Mouse (Mus musculus) embryonic stem cell, embryonic (primary cell): ENCODE measurements around the gene Fam71a.

ENCODE experiments used
- CTCF ChIA-PET, 4 experiments: fragments of 300-600 bp in 2 of 4; fragments of 350-600 bp in 2 of 4; sonication (Branson Sonifier 250); formaldehyde crosslinking; loops; one replicate each; lab custom pipeline; 2022; ENCODE audit warnings: inconsistent platforms in 2 of 4; lab: Charles Lee
- POLR2A ChIA-PET, 4 experiments: fragments of 300-600 bp in 2 of 4; fragments of 350-600 bp in 2 of 4; sonication (Branson Sonifier 250); formaldehyde crosslinking; loops; one replicate each; lab custom pipeline; 2022; ENCODE audit warnings: antibody characterized with exemption in 4 of 4, inconsistent platforms in 1 of 4; lab: Charles Lee

Gene Fam71a

GRCm38 (mm10) chr1:191164717-191165116, at the start of gene Fam71a:
TSS of gene Fam71a (minus strand) at chr1:191164817.
- ChIA-PET POLR2A (no interaction called here), CTCF (no interaction called here)

- ChIA-PET CTCF (no interaction called here), POLR2A (no interaction called here)
These were observed 46.5 kb upstream of the Fam71a start for GRCm38 (mm10) chr1:191211096-191211495.

GRCm38 (mm10) chr1:191205791-191206190, 41.2 kb upstream of the Fam71a start:
- CTCF ChIA-PET, result interaction anchor here in 3 of 4 experiments (0.9 to 1.8 kb wide), 8 partner anchors 10 to 370 kb away, joined by 3 to 5 read pairs (median 3); partner anchors contain the start of genes Dtl (in 1 of the 3) and Ints7 (in 1 of the 3)
- POLR2A ChIA-PET, result interaction anchor here in 3 of 4 experiments (0.6 to 1.8 kb wide), 6 partner anchors 16 to 180 kb away, joined by 4 to 5 read pairs (median 5); partner anchors contain the start of gene Flvcr1 (in 1 of the 3)

- CTCF ChIA-PET, result interaction anchor here in 3 of 4 experiments (0.7 to 1.8 kb wide), 6 partner anchors 11 to 1252 kb away, joined by 3 to 5 read pairs (median 3); no protein-coding TSS in a partner anchor
- POLR2A ChIA-PET, result interaction anchor here (0.8 to 1.8 kb wide), 10 partner anchors 8 to 179 kb away, joined by 3 to 5 read pairs (median 4); partner anchors contain the start of gene Flvcr1 (in 1 of the 4)
These were observed 40.3 kb upstream of the Fam71a start for GRCm38 (mm10) chr1:191204876-191205275.

- CTCF ChIA-PET, result no interaction called here
- POLR2A ChIA-PET, result interaction anchor here in 1 of 4 experiments (1.1 kb wide), 1 partner anchor 15 kb away, joined by 3 read pairs; the partner anchor contains the start of gene Atf3
These were observed 38.9 kb upstream of the Fam71a start for GRCm38 (mm10) chr1:191203496-191203895.

GRCm38 (mm10) chr1:191202208-191202952, 37.8 kb upstream of the Fam71a start:
- ChIA-PET CTCF (no interaction called here), POLR2A (interaction anchor here in 1 of 4 experiments (1.1 kb wide), 1 partner anchor 16 kb away, joined by 3 read pairs; the partner anchor contains the start of gene Atf3)

GRCm38 (mm10) chr1:191200816-191201602, 36.4 kb upstream of the Fam71a start:
- POLR2A ChIA-PET, result interaction anchor here in 1 of 4 experiments (0.8 to 1.6 kb wide), 3 partner anchors 10 to 175 kb away, joined by 3 to 6 read pairs (median 3); partner anchors contain the start of gene Flvcr1

GRCm38 (mm10) chr1:191197916-191198315, 33.3 kb upstream of the Fam71a start:
- ChIA-PET POLR2A (interaction anchor here in 3 of 4 experiments (0.7 to 2.7 kb wide), 3 partner anchors 15 to 26 kb away, joined by 3 to 7 read pairs (median 3); no protein-coding TSS in a partner anchor), CTCF (interaction anchor here in 2 of 4 experiments (0.7 kb wide), 2 partner anchors 26 to 76 kb away, joined by 4 to 8 read pairs; no protein-coding TSS in a partner anchor)

More at GRCm38 (mm10) chr1:191200816-191201602, 36.4 kb upstream of the Fam71a start:
- CTCF ChIA-PET, result interaction anchor here in 1 of 4 experiments (0.6 kb wide), 1 partner anchor 139 kb away, joined by 6 read pairs; no protein-coding TSS in a partner anchor

GRCm38 (mm10) chr1:191196016-191196415, 31.4 kb upstream of the Fam71a start:
- ChIA-PET CTCF (interaction anchor here in 1 of 4 experiments (0.6 kb wide), 1 partner anchor 274 kb away, joined by 3 read pairs; no protein-coding TSS in a partner anchor), POLR2A (interaction anchor here in 2 of 4 experiments (1.0 to 2.7 kb wide), 4 partner anchors 9 to 14 kb away, joined by 3 to 7 read pairs (median 4); no protein-coding TSS in a partner anchor)

- ChIA-PET POLR2A (interaction anchor here in 3 of 4 experiments (0.6 to 3.0 kb wide), 10 partner anchors 8 to 204 kb away, joined by 3 to 12 read pairs (median 3); partner anchors contain the start of gene Flvcr1 (in 1 of the 3)), CTCF (interaction anchor here in 3 of 4 experiments (0.6 to 1.5 kb wide), 6 partner anchors 11 to 257 kb away, joined by 3 to 5 read pairs (median 4); partner anchors contain the start of gene Spata45 (in 1 of the 3))
These were observed 29.2 kb upstream of the Fam71a start for GRCm38 (mm10) chr1:191193657-191194424.

GRCm38 (mm10) chr1:191192751-191193150, 28.1 kb upstream of the Fam71a start:
- POLR2A ChIA-PET, result interaction anchor here in 3 of 4 experiments (1.0 to 3.0 kb wide), 3 partner anchors 9 to 10 kb away, joined by 3 to 12 read pairs (median 6); no protein-coding TSS in a partner anchor
- CTCF ChIA-PET, result no interaction called here

- ChIA-PET CTCF (no interaction called here), POLR2A (interaction anchor here in 2 of 4 experiments (0.6 to 3.0 kb wide), 3 partner anchors 9 to 1982 kb away, joined by 3 to 12 read pairs (median 6); no protein-coding TSS in a partner anchor)
These were observed 27.6 kb upstream of the Fam71a start for GRCm38 (mm10) chr1:191192213-191192612.

- ChIA-PET CTCF (interaction anchor here in 2 of 4 experiments (0.5 to 1.8 kb wide), 6 partner anchors 9 to 241 kb away, joined by 3 to 5 read pairs (median 3); no protein-coding TSS in a partner anchor), POLR2A (interaction anchor here in 3 of 4 experiments (0.5 to 1.9 kb wide), 19 partner anchors 8 to 758 kb away, joined by 3 to 7 read pairs (median 4); partner anchors contain the start of gene Flvcr1 (in 2 of the 3))
These were observed 25.2 kb upstream of the Fam71a start for GRCm38 (mm10) chr1:191189671-191190372.

GRCm38 (mm10) chr1:191186386-191186770, 21.8 kb upstream of the Fam71a start:
- ChIA-PET CTCF (interaction anchor here in 1 of 4 experiments (0.6 to 0.7 kb wide), 3 partner anchors 60 to 89 kb away, joined by 3 to 5 read pairs (median 3); no protein-coding TSS in a partner anchor), POLR2A (interaction anchor here in 3 of 4 experiments (0.6 to 2.1 kb wide), 21 partner anchors 8 to 751 kb away, joined by 3 to 12 read pairs (median 3); partner anchors contain the start of genes Dtl (in 1 of the 3), Flvcr1 (in 1 of the 3), Ints7 (in 1 of the 3) and Vash2 (in 1 of the 3))

- CTCF ChIA-PET, result interaction anchor here in 1 of 4 experiments (0.6 kb wide), 2 partner anchors 61 to 89 kb away, joined by 3 to 5 read pairs; no protein-coding TSS in a partner anchor
- POLR2A ChIA-PET, result interaction anchor here in 2 of 4 experiments (0.6 to 2.1 kb wide), 20 partner anchors 8 to 750 kb away, joined by 3 to 12 read pairs (median 3); partner anchors contain the start of genes Dtl (in 1 of the 2), Flvcr1 (in 1 of the 2), Ints7 (in 1 of the 2) and Nsl1 (in 1 of the 2)
These were observed 21.3 kb upstream of the Fam71a start for GRCm38 (mm10) chr1:191185761-191186385.
